Mouse (Mus musculus): ENCODE measurements at regions not wholly inside any gene's neighbourhood (a gene's known extent, or its start where the extent isn't known, plus 50 kb on each side); places are given as distances from the start of the nearest gene placed in this dataset.

- no peak for ATAC-seq (ENCODE audit: low FRiP score, low read depth)
- no peak overlapping the region for H3K9ac ChIP-seq
- H3K4me1 ChIP-seq (replicated peaks), result no peaks in the 10 kb centered on the region
- H3K9me3 ChIP-seq, result no peaks in the 10 kb centered on the region
- H3K4me3 ChIP-seq, result no peak overlapping the region
- H3K36me3 ChIP-seq, result no peaks in the 10 kb centered on the region
- no peaks in the 10 kb centered on the region for H3K27me3 ChIP-seq
- H3K27ac ChIP-seq (replicated peaks), result no peak overlapping the region
- no peak overlapping the region for H3K4me2 ChIP-seq
Measured at GRCm38 (mm10) chr4:16714796-16715195, 2890.5 kb upstream of the Gm12353 start.

GRCm38 (mm10) chr4:16739785-16740184 is 2865.5 kb upstream of the Gm12353 start:
- Histone ChIP-seq H3K27ac (replicated peaks) (no peak overlapping the region), H3K4me2 (no peak overlapping the region), H3K9ac (no peak overlapping the region), H3K4me3 (no peak overlapping the region), H3K27me3 (no peaks in the 10 kb centered on the region), H3K4me1 (replicated peaks) (no peaks in the 10 kb centered on the region), H3K9me3 (no peaks in the 10 kb centered on the region), H3K36me3 (no peaks in the 10 kb centered on the region)
- ATAC-seq (ENCODE audit: low FRiP score, low read depth), result no peak
- 84% methylated on average over 3 of the region's 3 CpGs for WGBS
